Mouse (Mus musculus) layer of hippocampus, postnatal 36 days (tissue): ENCODE measurements around the gene Gm10324. TPM values are rescaled to one million over a fixed set of nuclear protein-coding genes. Genes with fewer than 3 reads are reported as not detected.
"Not testable (repeated sequence)": the region's sequence is repeated elsewhere in the genome, so short reads cannot be mapped to it uniquely, and the experiment has no call there.

Experiments used
- DNase-seq, 2 experiments: peaks; one replicate each; pipeline ENCODE4 v3.0.0; 2022
- total RNA-seq, 2 experiments: library from RNA; stranded (reverse); gene quantifications; 2 replicates each; pipeline ENCODE4 v1.2.3; 2021

Gene Gm10324
- total RNA-seq, result not detected

DNA sequence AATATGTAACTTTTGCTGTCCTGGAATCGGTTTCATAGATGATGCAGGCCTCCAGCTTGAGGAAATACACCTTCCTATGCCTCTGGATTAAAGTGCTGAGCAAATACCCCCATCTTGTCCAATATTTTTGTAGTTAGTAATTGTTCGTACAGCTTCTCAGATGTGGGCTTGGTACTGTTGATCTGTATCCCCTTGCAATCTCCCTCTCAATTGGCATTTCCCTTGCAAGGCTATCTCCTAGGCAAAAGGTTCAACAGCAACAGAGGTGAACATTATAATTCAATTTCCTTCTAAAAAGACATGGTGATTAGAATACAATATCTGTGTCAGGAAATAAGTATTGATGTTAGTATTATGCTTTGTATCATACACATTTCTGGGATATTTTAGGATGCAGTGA lies at the start of gene Gm10324:
TSS of gene Gm10324 (plus strand) at position 301 of the 400 bp plus-strand sequence.
- not testable (repeated sequence) for DNase-seq

Other genes starting within 250 kb of the Gm10324 start
- gene Gm10772, start 108.0 kb downstream of the Gm10324 start, total RNA-seq, result not detected